Mouse (Mus musculus) midbrain, embryonic 14.5 days (tissue): ENCODE data around the gene Hp. TPM values are rescaled to one million over a fixed set of nuclear protein-coding genes. Genes with fewer than 3 reads are reported as not detected.

Source experiments
- ATAC-seq: fragments of 200-750 bp; cut with Nextera tagmentation; 2 replicates; pipeline ENCODE4 v1.8.0; 2017; ENCODE audit warnings: moderate number of reproducible peaks, moderate library complexity; ENCODE audit not compliant: low FRiP score, low TSS enrichment
- DNase-seq: peaks from one replicate; pipeline ENCODE4 v3.0.0-alpha.2; 2015
- H3K27ac ChIP-seq: fragments of 300-500 bp; sonication (generic); replicated peaks from 2 replicates; pipeline ENCODE4 v1.5.1; 2014; ENCODE audit warnings: mild to moderate bottlenecking, low read depth, low read length, moderate library complexity
- H3K27me3 ChIP-seq: fragments of 300-500 bp; sonication (generic); 2 replicates; pipeline ENCODE4 v1.6.1; 2014; ENCODE audit warnings: low read length, control low read depth, mixed read lengths; ENCODE audit not compliant: control insufficient read depth, insufficient read depth
- H3K36me3 ChIP-seq: fragments of 300-500 bp; sonication (generic); 2 replicates; pipeline ENCODE4 v1.6.1; 2014; ENCODE audit warnings: low read length, control low read depth; ENCODE audit not compliant: control insufficient read depth, insufficient read depth
- H3K4me1 ChIP-seq: fragments of 300-500 bp; sonication (generic); 2 replicates; pipeline ENCODE4 v1.6.1; 2014; ENCODE audit warnings: mild to moderate bottlenecking, antibody characterized with exemption, low read length, control low read depth; ENCODE audit not compliant: control insufficient read depth, insufficient read depth
- H3K4me2 ChIP-seq: fragments of 300-500 bp; sonication (generic); 2 replicates; pipeline ENCODE4 v1.6.1; 2014; ENCODE audit warnings: mild to moderate bottlenecking, low read length, moderate library complexity
- H3K4me3 ChIP-seq: fragments of 300-500 bp; sonication (generic); replicated peaks from 2 replicates; pipeline ENCODE4 v1.5.1; 2014; ENCODE audit warnings: low read depth, low read length
- H3K9ac ChIP-seq: fragments of 300-500 bp; sonication (generic); replicated peaks from 2 replicates; pipeline ENCODE4 v1.6.1; 2014; ENCODE audit warnings: mild to moderate bottlenecking, low read length, moderate library complexity
- H3K9me3 ChIP-seq: fragments of 300-500 bp; sonication (generic); 2 replicates; pipeline ENCODE4 v1.6.1; 2016; ENCODE audit warnings: low read length, control low read depth, mixed read lengths; ENCODE audit not compliant: control insufficient read depth
- WGBS: fragments of 180-500 bp; shearing (Covaris S2); extraction: QIAGEN DNeasy Blood & Tissue Kit; methylation state at CpG from one replicate; pipeline ENCODE4 v1.1.7; 2014; 5-methylcytosine and 5-hydroxymethylcytosine counted together
- polyA plus RNA-seq: library from polyadenylated mRNA; unstranded; fragments of >200 nt; fragmentation: Nextera tagmentation; extraction: Ambion mirVana; gene quantifications from 2 replicates; pipeline ENCODE4 v1.2.1, GENCODE M21; 2014

Gene Hp
- polyA plus RNA-seq, 1 experiment from 2014 or later = not detected

DNA sequence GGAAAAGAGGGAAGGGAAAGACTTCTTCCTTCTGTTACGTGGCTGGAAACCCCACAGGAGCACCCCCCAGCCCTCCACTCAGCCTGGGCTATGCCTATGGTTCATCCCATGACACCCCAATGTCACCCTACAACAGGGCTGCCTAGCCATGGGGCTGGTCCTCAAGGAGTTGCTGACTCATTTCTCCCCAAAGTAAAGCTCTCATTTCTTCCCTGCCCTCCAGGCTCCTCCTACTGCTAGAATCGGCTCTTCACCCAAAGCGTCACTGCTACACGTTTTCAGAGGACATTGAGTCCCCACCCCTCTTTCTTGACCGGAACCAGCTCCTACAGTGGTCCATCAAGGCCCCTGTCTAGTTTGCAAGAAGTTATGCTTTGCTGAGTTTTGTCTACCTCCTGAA lies 36.8 kb downstream of the Hp start:
- no peak overlapping the region for H3K9ac ChIP-seq
- DNase-seq (no peak), ATAC-seq (no peak)
- H3K27ac ChIP-seq = no peak overlapping the region
- H3K4me3 ChIP-seq = no peak overlapping the region
- 66% methylated on average over 5 of the region's 5 CpGs for WGBS
- peaks cover 6% of the 10 kb centered on the region for H3K36me3 ChIP-seq
- no peaks in the 10 kb centered on the region for H3K4me1 ChIP-seq
- no peak overlapping the region for H3K4me2 ChIP-seq
- H3K27me3 ChIP-seq = no peaks in the 10 kb centered on the region
- H3K9me3 ChIP-seq = no peaks in the 10 kb centered on the region

DNA sequence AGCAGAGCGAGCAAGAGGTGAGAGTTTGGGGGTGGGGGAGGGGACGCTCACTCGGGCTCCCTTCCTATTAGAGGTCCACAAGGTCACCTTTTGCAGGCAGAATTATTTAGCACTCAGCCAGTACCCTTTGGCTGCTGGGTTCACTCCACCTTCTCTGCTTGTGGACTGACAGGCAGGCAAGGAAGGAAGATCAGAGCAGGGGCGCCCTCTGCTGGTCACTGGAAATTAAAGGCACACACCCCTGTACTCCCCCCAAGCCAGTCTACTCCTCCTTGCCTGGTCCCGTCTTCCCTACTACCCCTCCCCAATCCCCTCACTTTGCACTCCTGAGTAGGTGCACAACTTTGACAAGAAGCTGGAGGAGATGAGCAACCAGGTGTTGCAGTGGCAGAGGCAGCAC lies 42.3 kb downstream of the Hp start:
- peak; percentile 90 for DNase-seq
- Histone ChIP-seq H3K4me2 (no peak overlapping the region), H3K9me3 (no peaks in the 10 kb centered on the region), H3K27me3 (no peaks in the 10 kb centered on the region), H3K4me3 (no peak overlapping the region), H3K36me3 (no peaks in the 10 kb centered on the region), H3K27ac (0 out of 2 replicates have a peak overlapping the region, but pooled peaks have one; percentile 5), H3K9ac (no peak overlapping the region), H3K4me1 (no peaks in the 10 kb centered on the region)
- peak; percentile 74; the same call in 1 of the 2 replicates for ATAC-seq
- 8% methylated on average over 5 of the region's 5 CpGs for WGBS

DNA sequence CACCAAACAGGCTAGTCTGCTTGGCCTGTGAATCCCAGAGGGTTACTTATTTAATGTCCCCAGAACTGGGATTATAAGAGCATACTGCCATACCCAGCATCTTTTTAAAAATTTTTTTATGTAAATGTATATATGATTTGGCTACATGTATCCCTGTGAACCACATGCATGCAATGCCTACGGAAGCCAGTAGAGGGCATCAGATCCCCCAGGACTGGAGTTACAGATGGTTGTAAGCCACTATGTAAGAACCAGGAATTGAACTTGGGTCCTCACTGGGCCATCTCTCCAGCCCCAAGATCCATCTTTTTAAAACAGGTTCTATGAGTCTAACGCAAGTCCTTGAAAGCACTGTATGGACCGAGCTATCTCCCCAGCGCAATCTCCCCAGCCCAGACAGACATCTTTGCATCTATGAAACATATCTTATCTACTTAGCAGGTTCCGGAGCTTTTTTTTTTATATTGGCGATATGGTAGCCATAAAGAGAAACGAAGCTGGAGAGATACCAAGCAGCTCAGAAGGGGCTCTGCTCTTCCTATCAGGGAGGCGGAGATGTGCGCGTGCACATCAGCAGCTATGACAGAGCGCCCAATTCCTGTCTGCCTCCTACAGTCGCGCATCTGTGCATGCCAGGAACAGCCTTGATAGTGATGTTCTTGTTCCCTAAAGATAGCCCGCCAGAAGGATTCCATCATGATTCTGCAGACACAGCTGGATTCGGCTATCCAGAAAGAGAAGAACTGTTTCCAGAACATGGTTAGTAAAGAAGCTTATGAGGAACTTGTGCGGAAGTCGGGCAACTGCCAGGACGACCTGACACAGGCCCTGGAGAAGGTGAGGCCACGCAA lies 43.6 kb downstream of the Hp start:
- Histone ChIP-seq H3K9me3 (no peaks in the 10 kb centered on the region), H3K4me1 (no peaks in the 10 kb centered on the region), H3K36me3 (no peaks in the 10 kb centered on the region), H3K4me2 (no peak overlapping the region), H3K4me3 (no peak overlapping the region), H3K27me3 (no peaks in the 10 kb centered on the region), H3K9ac (no peak overlapping the region), H3K27ac (no peak overlapping the region)
- DNase-seq (peak; percentile 51), ATAC-seq (no peak)
- 90% methylated on average over 19 of the region's 19 CpGs for WGBS

Other genes with a start within 250 kb of the Hp start
- 3.3 and 3.5 TPM in 2 replicates for gene Pmfbp1, start 85.1 kb downstream of the Hp start, polyA plus RNA-seq
- 15.6 and 15.8 TPM in 2 replicates for gene Dhx38, start 13.3 kb downstream of the Hp start, polyA plus RNA-seq
- 27.6 and 33.3 TPM in 2 replicates for gene Txnl4b, start 13.3 kb downstream of the Hp start, polyA plus RNA-seq
- 28.7 and 31.1 TPM in 2 replicates for gene Dhodh, start 29.5 kb upstream of the Hp start, polyA plus RNA-seq
- gene Pkd1l3, start 35.3 kb upstream of the Hp start, polyA plus RNA-seq = 0.12 TPM in 1 of 2 replicates, not detected in the other
- 158 and 187 TPM in 2 replicates for gene Ist1, start 114.1 kb upstream of the Hp start, polyA plus RNA-seq
- gene Zfp821, start 126.4 kb upstream of the Hp start, polyA plus RNA-seq = 87.5 and 95.2 TPM in 2 replicates
- gene Atxn1l, start 158.6 kb upstream of the Hp start, polyA plus RNA-seq = 3.1 and 4.4 TPM in 2 replicates
- gene Ap1g1, start 199.4 kb upstream of the Hp start, polyA plus RNA-seq = 33.9 and 43.4 TPM in 2 replicates